Mouse (Mus musculus) skeletal muscle tissue, postnatal 0 days (tissue): Measurements from ENCODE around the gene Khdc3. TPM values are rescaled to one million over a fixed set of nuclear protein-coding genes. Genes with fewer than 3 reads are reported as not detected.

Experiments used
- polyA plus RNA-seq: library from polyadenylated mRNA; unstranded; fragments of >200 nt; fragmentation: Nextera tagmentation; extraction: Ambion mirVana; gene quantifications from 2 replicates; pipeline ENCODE4 v1.2.1, GENCODE M21; 2015

Khdc3 gene
- polyA plus RNA-seq: 0.18 TPM in 1 of 2 replicates, not detected in the other

DNA sequence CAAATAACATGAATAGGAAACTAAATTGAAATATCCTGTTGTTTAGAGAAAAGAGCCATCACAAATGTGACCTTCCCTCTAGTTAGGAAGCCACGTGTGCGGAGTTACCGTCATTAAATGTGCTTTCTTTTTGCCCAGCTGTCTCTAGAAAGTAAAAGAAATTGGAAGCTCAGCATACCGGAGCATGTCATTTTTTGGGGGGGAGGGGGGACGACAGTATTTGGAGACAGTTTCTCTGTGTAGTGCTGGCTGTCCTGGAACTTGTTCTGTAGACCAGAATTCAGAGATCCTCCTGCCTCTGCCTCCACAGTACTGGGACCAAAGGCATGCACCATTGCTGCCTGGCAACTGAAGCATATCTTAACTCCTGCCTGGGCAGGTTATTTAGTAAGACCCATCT, at the start of gene Khdc3:
Khdc3 (plus strand) TSS at position 301 of the 400 bp plus-strand sequence.

DNA sequence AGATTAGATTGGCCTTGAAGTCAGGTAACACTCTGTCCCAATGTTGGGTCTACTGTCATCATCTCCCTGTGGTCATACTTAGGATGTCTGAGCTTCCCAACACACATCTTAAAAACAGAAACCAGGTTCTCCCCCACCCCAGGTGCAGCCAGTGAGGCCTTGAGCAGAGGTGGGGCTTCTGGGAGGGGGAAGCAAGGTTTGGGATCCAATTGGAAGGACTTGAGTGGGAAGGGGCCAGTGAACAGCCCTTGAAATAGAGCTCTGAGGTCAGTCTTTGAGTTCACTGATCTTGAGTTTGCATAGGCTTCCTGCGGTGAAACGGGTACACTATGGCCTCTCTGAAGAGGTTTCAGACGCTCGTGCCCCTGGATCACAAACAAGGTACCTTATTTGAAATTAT, 545 bp downstream of the Khdc3 start, which contains the start of gene Gm20509:
Gm20509 (plus strand) TSS at position 290 of the 400 bp plus-strand sequence.

DNA sequence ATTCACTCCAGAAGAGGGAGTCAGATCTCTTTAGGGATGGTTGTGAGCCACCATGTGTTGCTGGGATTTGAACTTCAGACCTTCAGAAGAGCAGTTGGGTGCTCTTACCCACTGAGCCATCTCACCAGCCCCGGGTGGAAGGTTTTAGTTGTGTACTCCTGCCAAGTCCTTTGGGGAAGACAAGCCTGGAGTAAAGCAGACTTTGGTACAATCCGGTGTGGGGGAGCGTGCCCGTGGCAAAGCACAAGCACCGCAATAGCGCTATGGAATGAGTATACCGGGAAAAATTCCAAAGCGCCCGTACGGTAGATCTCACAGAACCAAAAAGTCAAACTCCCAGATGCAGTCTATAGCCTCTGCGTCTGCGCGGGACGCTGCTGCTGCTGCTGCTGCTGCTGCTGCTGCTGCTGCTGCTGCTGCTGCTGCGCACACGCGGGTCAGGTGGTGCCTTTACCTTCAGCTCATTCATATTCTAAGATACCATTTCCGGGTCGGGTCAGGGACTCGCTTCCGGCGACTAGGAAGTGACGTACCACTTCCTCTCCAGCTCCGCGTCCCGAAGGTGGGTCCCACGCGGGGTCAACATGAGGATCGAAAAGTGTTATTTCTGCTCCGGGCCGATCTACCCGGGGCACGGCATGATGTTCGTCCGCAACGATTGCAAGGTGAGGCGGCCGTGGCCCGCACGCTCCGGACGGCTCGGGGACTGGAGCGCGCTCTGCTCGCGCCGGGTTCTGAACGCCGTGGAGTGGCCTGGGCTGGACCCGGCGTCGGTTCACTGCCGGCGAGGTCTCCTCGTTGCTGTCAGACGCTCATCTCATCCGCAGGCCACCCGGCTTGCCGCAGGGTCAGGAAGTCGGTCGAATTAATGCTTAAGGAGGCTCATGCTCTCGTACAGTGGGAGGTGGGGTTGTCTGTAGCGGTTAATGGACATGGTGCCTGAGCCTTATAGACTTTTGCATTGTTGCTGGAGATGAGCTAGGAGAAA, 11.6 kb downstream of the Khdc3 start, which contains the start of gene Rsl24d1:
Rsl24d1 (plus strand) TSS at position 508 of the 988 bp plus-strand sequence.

Other genes with a start within 250 kb of the Khdc3 start
- 1.5 and 1.6 TPM in 2 replicates for gene Pygo1, start 176.2 kb upstream of the Khdc3 start, polyA plus RNA-seq
- 0.24 and 0.26 TPM in 2 replicates for gene Dyx1c1, start 143.1 kb upstream of the Khdc3 start, polyA plus RNA-seq
- not detected in 2 replicates for gene Gm44503, start 143.0 kb upstream of the Khdc3 start, polyA plus RNA-seq
- 10.4 and 12.6 TPM in 2 replicates for gene Ccpg1os, start 116.5 kb upstream of the Khdc3 start, polyA plus RNA-seq
- gene Ccpg1, start 116.4 kb upstream of the Khdc3 start, polyA plus RNA-seq: 24.8 and 26.3 TPM in 2 replicates
- gene Pigb, start 61.5 kb upstream of the Khdc3 start, polyA plus RNA-seq: 2.7 and 3.1 TPM in 2 replicates
- gene Rab27a, start 57.0 kb upstream of the Khdc3 start, polyA plus RNA-seq: 1.7 and 1.8 TPM in 2 replicates
- not detected in 2 replicates for gene Gm20509, start 634 bp downstream of the Khdc3 start, polyA plus RNA-seq
- 53.4 and 55.6 TPM in 2 replicates for gene Rsl24d1, start 11.6 kb downstream of the Khdc3 start, polyA plus RNA-seq